Mouse (Mus musculus): Measurements from ENCODE around the gene Slc35b4. TPM values are rescaled to one million over a fixed set of nuclear protein-coding genes. Genes with fewer than 3 reads are reported as not detected.

The Slc35b4 gene
- polyA plus RNA-seq, 1 experiment from 2014 or later = 42.6 TPM

Other genes starting within 250 kb of the Slc35b4 start
- gene Lrguk, start 147.7 kb downstream of the Slc35b4 start, polyA plus RNA-seq (2016; fragmentation: Nextera tagmentation; extraction: Ambion mirVana) = 0.89 and 1.1 TPM in 2 replicates
- gene Akr1b3, start 140.4 kb upstream of the Slc35b4 start, polyA plus RNA-seq (2016; fragmentation: Nextera tagmentation; extraction: Ambion mirVana) = 242 and 270 TPM in 2 replicates
- gene Akr1b8, start 177.0 kb upstream of the Slc35b4 start, polyA plus RNA-seq (2016; fragmentation: Nextera tagmentation; extraction: Ambion mirVana) = 14.1 and 15.9 TPM in 2 replicates
- 15.4 and 17.8 TPM in 2 replicates for gene Akr1b10, start 207.1 kb upstream of the Slc35b4 start, polyA plus RNA-seq (2016; fragmentation: Nextera tagmentation; extraction: Ambion mirVana)
- not detected in 2 replicates for gene Akr1b7, start 235.2 kb upstream of the Slc35b4 start, polyA plus RNA-seq (2016; fragmentation: Nextera tagmentation; extraction: Ambion mirVana)